Mouse (Mus musculus) erythroblast, adult 5-6 weeks (primary cell): Measurements from ENCODE around the gene Usp29. TPM values are rescaled to one million over a fixed set of nuclear protein-coding genes. Genes with fewer than 3 reads are reported as not detected.
"Not testable (repeated sequence)": the region's sequence is repeated elsewhere in the genome, so short reads cannot be mapped to it uniquely, and the experiment has no call there.

ENCODE experiments used
- ATAC-seq: replicated peaks from 2 replicates; pipeline ENCODE4 v1.8.0; 2016; ENCODE audit warnings: moderate number of reproducible peaks, mild to moderate bottlenecking, moderate TSS enrichment, inconsistent platforms; ENCODE audit not compliant: poor library complexity, low FRiP score, severe bottlenecking
- total RNA-seq, 2 experiments: library from RNA; stranded (forward) in 1 of 2; stranded (reverse) in 1 of 2; fragments of 150-400 nt in 1 of 2; fragments of 200-764, 138-1000 nt in 1 of 2; gene quantifications; 2 replicates each; pipeline versions ENCODE4 v1.2.3 to v1.2.4; 2015 to 2017; ENCODE audit warnings: low replicate concordance in 2 of 2

Gene Usp29
- total RNA-seq, 2 experiments from 2014 or later: 0.19 TPM; not detected in 1

DNA sequence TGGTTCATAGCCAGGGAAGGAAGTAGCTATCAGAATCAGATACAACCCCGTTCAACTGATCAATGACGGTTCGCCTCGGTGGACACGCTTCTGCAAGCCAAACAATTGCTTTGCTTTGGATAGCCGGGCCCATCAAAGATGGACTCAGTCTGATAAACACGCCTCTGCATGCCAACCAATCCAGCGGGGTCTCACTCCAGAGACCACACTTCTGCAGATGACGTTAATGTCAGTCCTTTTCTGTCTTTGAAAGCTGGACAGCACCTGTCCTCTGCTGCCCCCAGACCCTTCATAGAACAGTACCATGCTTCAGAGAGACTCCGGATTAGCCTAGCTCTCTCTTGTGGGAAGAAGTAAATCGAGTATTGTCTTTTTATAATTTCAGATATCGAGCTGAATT lies 29.3 kb downstream of the Usp29 start:
- ATAC-seq: no peak

DNA sequence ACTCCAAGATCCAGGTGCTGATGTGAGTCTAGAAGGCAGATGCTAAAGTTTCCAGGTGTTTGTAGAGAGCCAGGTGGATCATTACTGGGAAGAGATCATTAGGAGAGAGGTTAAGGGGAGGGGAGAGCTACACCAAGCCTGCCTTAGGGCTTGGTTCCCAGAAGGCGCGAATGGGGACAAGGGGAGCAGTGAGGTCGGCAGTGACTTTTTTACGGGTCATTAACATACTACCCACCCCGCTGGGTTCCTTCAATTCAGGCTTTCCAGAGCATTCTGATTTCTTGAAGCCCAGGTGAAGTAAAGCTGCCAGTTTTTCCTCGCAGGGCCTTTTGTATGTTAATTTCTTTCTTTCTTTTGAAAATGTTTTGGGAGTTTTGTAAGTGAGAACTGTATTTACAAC lies 29.8 kb downstream of the Usp29 start:
- ATAC-seq: no peak

DNA sequence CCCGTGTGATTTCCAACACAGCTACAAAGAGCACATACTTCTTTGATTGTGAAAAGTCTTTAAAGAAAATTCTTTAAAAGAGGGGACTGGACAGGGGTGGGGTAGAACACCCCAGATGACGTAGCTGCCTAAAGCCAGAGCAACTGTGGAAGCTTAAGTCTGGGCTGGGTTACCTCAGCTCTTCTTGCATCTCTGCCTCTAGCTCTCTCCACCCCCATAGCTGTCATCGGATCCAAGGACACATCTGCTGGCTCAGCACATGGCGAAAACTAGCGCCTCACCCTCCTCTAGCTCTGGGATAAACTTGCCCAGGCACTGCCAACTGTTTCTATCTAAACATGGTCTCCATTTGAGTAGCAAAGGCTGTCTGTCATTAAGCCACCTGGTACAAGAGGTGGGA lies 34.9 kb downstream of the Usp29 start:
- no peak for ATAC-seq

DNA sequence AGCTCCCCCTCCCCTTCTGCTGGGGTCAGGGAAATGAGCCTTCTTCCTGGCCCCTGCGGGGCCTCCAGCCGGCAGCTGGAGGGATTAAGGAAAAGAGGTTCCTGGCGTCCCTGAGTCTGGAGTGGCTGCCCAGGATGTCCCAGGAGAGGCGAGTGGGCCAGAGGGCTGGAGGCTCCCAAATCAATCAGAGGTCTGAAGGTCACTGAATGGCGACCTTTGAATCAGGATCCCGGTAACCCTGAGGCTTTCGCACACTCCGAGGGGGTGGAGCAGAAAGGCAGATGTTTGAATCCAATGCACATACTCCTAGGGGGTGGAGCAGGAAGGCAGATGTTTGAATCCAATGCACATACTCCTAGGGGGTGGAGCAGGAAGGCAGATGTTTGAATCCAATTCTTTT lies 39.9 kb downstream of the Usp29 start:
- no peak for ATAC-seq

DNA sequence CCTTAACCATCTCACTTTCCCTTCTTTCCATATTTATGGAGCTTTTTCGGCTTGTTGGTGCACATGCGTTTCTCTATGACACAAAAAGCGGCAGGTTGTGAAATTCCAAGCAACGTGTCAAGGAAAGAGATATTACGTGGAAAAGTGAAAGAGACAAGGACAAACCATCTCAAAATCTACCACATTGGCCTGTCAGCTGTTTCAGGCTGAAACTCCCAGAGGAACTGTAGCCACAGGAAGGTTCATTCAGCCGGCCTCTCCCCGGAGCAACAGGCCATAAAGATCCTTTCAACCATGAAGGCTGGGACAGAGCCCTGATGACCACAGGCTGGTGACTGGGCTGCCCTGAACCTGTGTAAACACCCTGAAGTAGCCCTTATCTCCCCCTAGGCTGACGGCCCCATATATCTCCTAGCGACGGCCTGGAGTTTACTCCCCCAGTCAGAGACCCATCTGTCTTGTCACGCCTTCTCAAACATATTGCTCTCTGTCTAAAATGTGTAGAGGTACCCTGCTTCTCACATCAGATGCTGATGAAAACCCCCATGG lies 43.6 kb downstream of the Usp29 start:
- not testable (repeated sequence) for ATAC-seq

DNA sequence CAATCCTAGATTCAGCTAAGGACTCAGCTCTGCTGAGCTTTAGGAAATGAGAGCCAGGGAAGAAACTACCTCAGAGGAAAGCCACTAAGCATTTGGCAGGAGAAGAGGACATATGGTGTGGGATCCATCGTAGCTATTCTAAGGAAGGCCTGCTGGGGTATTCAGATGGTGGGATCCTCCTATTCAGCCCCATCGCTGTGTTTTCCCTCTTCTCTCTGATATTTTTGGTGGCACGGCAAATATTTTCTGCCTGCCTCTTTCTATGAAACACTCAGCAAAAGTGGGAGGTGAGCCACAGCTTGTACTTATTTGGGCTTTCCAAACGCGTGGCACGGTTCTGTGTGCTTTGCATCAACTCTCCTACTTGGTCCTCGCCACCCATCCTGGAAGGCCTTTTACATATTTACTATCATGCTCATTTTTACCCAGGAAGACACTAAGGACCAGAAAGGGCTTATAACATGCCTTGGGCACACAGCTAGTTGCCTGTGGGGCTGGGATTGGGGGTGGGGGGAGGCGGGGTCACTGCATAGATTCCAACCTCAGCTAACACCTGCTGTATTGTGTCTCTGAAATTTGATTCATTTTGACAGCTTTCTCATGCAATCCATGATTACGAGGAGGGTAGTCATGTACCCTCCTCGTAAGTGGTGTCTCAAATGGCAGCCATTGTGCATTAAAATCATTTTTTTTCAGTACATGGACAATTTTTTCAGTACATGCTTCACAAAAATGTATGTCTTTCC lies 46.1 kb downstream of the Usp29 start:
- no peak for ATAC-seq

DNA sequence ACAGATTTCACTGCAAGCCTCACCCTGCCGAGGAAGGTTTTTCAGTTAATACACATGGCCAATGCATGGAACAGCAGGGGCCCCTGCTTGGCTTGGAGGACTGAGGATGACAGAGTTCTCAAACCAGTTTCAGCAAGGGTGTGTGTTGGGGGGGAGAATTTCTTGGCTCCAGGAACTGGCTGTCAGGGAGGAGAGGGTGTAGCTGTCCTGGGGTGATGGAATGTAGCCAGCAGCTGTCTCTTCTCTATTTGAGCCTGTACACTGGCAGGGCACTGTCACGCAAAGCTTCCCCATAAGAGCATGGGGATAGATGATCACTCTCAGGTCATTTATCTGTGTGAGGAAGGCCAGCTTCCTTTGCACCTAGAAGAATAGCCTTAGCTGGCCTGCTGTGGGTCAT lies 46.7 kb downstream of the Usp29 start:
- no peak for ATAC-seq

DNA sequence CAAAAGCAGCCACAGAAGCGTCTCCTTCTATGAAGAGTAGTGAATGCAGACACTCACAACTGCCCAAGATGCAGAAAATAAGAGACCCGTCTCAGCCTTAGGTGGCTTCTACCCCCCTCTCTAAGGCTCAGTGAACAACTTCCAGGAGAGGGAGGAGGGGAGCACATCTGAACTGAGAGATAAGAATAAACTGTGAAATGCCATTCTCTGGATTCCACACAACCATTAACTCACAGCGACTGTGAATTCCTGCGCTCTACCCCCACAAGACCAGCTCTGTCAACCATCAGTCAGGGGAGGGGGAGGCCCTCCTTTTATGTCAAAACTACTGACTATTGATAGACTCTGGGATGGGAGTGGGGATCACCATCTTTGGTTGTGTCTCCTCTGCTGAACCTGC lies 47.3 kb downstream of the Usp29 start:
- ATAC-seq: no peak

DNA sequence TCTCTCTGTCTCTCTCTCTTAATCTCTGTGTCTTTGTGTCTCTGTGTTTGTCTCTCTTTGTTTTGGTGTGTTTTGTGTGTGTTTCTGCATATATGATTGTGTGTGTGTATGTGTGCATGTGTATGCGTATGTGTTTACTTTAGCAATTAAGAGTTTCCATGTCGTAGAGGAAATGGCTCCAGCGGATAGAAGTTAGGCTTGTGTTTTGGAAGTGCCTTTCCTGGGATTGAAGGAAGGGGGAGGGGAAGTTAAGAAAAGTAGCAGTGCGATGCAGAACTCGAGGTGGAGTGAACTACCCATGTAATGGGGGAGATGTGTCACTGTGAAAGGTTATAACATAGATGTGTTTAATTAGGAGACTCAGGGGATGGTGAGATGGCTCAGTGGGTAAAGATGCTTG lies 48.8 kb downstream of the Usp29 start:
- no peak for ATAC-seq

DNA sequence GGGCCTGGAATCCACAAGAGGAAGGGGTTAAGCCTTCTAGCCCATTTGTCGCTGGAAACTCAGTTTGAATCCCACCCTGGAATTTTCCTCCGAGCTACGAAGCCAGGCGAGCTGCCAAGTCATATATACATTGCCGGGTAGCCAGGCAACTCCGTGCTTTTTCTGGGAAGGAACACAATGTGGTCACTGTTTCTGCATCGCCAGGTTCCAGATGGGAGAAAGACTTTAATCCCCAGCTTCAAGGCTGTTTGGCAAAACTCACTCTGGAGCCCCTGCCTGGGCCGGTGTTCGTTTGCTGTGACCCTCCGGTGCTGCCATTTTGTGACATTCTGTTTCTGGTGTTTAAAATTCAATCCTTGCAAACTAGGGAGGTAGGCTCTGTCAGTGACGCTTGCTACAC lies 51.2 kb downstream of the Usp29 start:
- ATAC-seq: no peak

DNA sequence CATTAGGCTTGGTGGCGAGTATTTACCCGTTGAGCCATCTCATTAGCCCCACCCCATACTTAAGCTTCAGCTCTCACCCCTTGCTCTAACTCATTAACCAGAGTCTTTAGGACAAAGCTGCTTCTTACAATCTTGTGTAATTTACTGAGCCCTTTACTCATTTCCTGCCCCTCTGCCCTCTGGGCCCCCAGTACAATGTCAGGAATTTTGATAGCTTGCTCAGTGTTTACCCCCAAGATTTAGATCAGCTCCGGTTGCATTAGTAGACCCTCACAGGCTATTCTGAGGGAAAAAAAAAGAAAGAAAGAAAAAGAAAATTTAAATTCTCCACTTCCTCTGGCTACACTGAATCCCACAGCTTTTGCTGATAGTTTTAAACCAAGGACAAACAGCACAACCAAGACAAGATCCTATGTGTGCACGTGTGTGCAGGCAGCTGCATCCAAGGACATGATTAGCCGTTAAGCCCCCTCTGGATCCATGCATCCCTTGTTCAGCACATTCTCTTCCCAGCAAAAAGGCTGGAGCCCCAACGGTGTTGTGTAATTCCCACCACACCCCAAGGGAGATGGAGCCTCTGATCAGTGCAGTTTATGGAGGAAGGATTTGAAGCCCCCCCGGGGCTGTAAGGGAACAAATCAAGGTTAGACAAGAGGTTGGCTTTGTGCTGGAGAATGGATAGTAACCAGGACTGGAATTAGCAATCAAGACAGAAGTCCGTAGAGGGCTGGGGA lies 54.1 kb downstream of the Usp29 start:
- no peak for ATAC-seq

DNA sequence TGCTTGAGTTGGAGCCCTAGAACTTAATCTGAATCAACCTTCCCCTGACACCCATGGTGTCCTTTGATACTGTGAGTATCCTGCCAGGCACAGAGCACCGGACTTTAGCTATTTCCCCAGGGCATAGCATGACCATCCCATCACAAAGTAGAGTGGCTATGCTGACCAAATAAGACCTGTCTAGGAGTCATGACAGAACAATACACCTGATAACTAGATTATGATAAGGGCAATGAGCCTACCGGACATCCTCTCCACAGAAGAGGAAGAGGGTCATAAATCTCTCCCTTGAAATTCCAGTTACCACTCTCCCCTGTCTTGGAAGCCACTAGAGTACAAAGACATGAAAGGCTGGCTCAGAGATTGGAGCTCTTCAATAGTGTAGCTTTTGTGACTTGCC lies 56.6 kb downstream of the Usp29 start:
- no peak for ATAC-seq

DNA sequence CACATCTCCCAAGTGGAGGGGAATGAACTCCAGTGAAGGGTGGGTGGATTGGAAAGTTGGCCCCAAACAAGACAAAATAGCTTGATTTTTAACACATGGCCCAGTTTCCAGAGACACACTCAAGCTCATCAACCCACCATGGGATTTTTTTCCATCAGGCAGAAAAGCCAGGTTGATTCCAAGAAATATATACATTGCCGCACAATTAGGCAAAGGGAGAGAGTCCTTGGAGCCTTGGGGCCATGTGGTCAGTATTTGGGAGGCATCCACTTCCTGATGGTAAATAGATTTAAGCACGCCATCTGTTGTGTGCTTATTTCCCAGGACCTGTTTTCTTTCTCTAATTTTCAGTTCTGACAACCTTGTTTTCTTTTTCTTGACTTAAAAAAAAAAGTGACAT lies 57.7 kb downstream of the Usp29 start:
- ATAC-seq: no peak

DNA sequence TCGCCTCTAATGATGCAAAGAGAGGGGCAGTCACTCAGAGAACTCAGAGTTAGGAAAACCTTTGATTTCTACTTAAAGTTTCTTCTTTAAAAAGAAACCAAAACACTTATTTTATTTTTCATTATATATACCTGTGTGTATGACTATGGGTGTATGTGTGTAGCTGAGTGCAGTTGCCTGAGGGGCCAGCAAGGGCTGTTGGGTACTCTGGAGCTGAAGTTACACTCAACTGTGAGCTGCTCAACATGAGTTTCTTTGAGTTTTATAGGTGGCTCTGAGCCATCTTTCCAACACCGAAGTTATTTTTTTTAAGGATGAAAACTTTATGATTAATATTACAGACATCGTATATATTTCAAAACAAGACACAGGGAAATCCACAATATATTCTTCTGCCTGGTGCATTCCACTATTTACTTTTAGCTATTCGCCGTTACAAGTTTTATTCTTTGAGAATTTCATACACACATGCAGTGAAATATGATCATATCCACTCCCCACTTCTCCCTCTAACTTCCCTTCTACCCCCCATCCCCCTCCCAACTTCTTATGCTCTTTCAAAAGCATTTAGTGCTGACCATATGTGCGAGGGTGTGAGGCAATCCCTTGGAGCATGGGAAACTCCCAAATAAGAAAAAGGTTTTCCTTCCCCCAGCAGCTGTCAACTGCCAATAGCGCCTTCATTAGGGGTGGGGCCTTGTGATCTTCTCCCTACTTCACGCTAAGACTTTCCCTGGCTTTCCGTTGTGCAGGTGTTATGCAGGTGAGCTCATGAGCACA lies 61.1 kb downstream of the Usp29 start:
- no peak for ATAC-seq

DNA sequence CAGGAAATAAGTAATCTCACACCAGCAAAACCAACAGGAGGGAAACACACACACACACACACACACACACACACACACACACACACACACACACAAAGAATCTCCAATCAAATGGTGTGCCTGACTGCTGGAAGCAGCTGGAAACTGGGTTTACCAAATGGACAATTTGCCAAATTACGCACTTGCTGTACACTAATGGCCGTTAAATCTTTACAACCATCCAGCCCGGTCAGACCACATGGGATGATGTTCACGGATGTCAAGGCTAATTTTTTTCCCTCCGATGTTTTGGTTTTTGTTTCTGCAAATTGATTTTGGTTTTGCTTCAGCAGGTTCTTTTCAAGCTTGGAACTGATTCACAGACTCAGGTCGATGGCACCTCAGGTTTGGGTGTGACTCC lies 62.9 kb downstream of the Usp29 start:
- ATAC-seq: no peak

DNA sequence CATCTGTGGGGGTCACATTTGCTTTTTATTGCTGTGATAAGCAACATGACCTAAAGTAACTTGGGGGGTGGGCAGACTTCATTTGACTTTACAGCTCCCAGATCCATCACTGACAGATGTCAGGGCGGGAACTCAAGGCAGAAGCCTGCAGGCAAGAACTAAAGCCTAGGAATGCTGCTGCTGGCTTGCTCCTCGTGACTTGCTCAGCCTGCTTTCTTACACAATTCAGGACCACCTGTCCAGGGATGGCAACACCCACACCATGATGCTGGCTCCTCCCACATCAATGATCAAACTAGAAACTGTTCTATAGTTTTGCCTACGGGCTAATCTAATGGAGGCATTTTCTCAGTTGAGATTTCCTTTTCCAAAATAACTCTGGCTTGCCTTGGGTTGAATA lies 63.4 kb downstream of the Usp29 start:
- ATAC-seq: no peak

DNA sequence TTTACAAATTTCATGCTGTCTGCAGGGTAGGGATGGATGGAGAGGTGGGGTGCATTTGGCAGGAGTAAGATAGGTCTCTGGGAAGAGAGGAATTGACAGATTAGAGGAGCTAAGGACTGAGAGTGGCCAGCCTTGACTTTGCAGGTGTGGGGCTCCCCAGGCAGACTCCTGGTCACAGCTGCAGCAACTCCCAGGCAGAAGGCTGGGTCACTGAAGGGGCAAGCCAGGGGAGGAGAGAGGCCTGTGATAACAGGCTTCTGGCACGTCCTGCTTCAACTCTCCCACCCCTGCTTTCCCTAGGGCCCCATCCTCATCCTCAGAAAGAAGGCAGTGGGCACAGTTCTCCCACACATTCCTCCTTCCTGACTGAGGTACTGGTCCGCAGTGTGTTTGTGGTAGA lies 67.0 kb downstream of the Usp29 start:
- ATAC-seq: no peak

DNA sequence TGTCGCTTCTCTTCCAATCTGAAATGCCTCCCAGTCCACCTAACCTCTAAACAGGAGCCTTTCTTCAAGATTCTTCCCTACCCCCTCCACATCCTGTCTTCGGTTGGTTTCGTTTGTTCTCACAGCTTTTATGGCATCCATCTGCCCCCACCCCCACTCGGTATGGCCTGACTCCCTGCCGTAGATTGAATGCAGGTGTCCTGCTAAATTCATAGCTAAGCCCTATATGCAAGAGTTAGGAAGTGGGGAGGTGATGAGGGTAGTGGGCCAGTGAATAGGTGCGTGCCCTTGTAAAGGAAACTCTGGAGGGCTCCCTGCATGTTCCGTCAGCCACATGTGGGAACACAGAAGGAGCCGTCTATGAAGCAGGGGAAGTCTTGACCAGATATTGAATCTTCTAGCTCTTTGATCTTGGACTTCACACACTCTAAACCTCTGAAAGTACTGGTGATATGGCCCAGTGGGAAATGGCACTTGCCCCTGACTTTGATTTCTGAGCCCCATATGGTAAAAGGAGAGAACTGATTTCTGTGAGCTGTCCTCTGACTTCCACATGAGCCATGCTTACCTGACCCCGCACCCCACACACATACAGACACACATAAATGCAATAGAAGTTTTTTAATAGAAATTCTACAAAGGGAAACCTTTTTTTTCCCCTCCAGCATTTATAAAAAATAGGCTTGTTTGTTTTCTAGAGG lies 68.9 kb downstream of the Usp29 start:
- no peak for ATAC-seq

DNA sequence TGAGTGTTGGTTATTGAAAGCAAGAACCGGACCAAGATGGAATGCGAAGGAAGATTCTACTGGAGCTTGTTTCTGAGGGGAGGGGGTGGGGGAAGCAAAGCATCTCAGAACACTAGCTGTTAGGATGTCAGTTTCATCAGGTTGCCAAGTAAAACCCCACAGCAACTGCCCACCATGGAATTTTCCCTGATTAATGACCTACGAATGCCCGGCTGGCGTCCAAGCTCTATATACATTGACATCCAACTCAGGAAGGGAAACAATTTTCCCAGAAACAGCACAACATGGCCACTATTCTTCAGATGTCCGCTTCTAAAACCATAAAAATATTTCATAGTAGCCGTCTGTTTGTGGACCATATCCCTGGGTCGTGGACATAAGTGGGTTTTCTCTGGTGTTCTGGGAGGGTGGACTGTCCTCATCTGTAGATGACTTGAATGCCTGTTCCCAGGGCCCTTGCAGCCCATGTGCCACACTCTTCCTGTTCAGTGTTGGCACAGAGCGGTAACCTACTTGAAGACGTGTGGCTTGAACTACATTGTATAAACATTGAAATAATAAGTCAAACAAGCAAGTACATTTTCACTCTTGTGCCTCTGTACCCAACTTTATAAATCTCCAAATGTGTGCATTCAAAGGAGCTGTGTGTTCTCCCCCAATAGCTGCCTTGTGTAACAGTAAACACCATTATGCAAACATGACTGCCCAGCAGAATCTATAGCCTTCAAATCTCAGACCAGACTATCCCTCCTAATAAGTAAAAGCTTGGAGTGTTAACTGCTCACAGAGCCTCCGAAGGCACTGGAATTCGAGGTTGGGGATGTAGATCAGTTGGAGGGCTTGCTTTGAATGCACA lies 70.4 kb downstream of the Usp29 start:
- no peak for ATAC-seq
